Mouse (Mus musculus) liver, postnatal 0 days (tissue): ENCODE results near the gene Heca.

Experiments
- CTCF ChIP-seq: sonication (generic); IDR thresholded peaks from 2 replicates; pipeline ENCODE4 v1.5.1; 2016; ENCODE audit warnings: antibody characterized with exemption, low read depth
- EP300 ChIP-seq: IDR thresholded peaks from 2 replicates; pipeline ENCODE4 v1.6.1; 2016; ENCODE audit warnings: antibody characterized with exemption, low read depth, mild to moderate bottlenecking

DNA sequence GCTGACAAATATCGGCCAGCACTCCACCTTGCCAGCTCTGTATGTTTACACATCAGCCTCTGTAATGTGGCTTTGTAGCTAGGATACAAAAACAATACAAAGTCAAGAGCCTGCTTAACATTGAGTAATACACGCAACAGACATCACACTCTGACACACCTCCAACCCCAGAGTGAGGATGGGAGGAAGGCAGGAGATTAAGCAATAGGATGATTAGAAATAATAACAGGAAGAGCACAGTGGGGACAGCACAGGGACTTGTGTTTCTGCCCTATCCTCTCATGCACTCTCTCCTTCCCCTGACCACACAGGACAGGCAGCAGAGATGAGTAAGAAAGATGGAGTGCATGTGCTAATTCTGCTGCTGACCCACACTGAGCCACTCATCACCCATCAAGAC, 28.8 kb downstream of the Heca start:
- no peak for TF ChIP-seq CTCF
- no peak for TF ChIP-seq EP300
